Mouse (Mus musculus): ENCODE measurements around the gene Slc8b1. TPM values are rescaled to one million over a fixed set of nuclear protein-coding genes. Genes with fewer than 3 reads are reported as not detected.

Slc8b1 gene
- total and polyA plus RNA-seq, 2 experiments from 2014 or later, result 2.5 to 3.7 TPM

DNA sequence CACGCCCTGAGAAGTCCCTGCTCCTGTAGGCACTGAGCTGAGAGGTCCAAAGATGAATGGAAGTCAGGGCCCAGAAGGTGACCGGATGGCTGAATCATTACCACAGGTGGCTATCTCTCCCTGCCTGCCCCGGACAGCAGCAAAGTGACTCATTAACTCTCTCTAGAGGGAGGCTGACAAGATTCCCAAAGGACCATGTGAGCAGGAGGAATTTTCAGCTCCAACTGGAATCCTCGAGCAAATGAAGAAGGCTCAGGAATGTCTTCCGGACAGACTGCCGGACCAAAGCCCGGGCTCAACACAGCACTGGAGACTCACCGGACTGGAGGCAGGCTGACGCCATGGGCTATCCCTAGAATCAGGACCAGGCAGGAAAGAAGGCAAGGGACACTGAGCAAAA, 71.0 kb downstream of the Slc8b1 start:
- Histone ChIP-seq H3K4me3 (ENCODE audit: low read length) (no peak overlapping the region), H3K9me3 (ENCODE audit: low read length) (no peaks in the 10 kb centered on the region), H3K9ac (replicated peaks; ENCODE audit: low read length) (no peak overlapping the region), H3K27ac (no peak overlapping the region), H3K4me2 (ENCODE audit: low read depth, low read length) (no peak overlapping the region), H3K36me3 (ENCODE audit: insufficient read depth, low read length) (peaks cover 12% of the 10 kb centered on the region), H3K4me1 (ENCODE audit: insufficient read depth, low read length) (peaks cover 20% of the 10 kb centered on the region), H3K27me3 (ENCODE audit: insufficient read depth, low read length) (no peaks in the 10 kb centered on the region)
- TF ChIP-seq CTCF (IDR thresholded peaks at IDR 0.05; ENCODE audit: low read depth), result no peak
- 83% methylated on average over 9 of the region's 9 CpGs for WGBS
- DNase-seq (ENCODE audit: low spot score), result no peak
- no peak for ATAC-seq

DNA sequence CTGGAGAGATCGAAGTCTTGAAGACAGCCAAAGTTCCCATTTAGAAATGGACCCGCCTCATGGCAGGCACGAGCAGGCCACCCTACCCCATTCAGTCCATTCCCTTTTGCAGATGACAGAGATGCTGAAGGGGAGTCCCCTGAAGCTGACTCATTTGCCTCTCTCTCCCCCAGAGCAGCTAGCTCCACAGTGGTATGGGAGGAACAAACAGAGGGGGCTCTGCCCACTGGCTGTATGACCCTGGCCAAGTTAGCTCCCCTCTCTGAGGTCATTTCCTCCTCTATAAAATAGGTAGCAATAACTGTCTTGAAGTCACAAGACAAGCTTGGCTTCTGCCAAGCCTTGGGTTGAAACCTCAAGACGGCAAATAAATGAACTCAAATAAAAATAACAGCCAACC, 72.5 kb downstream of the Slc8b1 start:
- Histone ChIP-seq H3K27ac (no peak overlapping the region), H3K4me3 (ENCODE audit: low read length) (no peak overlapping the region), H3K4me2 (ENCODE audit: low read depth, low read length) (no peak overlapping the region), H3K27me3 (ENCODE audit: insufficient read depth, low read length) (no peaks in the 10 kb centered on the region), H3K9me3 (ENCODE audit: low read length) (no peaks in the 10 kb centered on the region), H3K9ac (replicated peaks; ENCODE audit: low read length) (no peak overlapping the region), H3K4me1 (ENCODE audit: insufficient read depth, low read length) (peaks cover 28% of the 10 kb centered on the region), H3K36me3 (ENCODE audit: insufficient read depth, low read length) (peaks cover 12% of the 10 kb centered on the region)
- TF ChIP-seq CTCF (IDR thresholded peaks at IDR 0.05; ENCODE audit: low read depth), result no peak
- 96% methylated on average over 4 of the region's 4 CpGs for WGBS
- ATAC-seq, result no peak
- DNase-seq (ENCODE audit: low spot score), result no peak

Other genes starting within 250 kb of the Slc8b1 start
- gene Lhx5, start 79.5 kb upstream of the Slc8b1 start, total RNA-seq (2014; rRNA removed), result 26.2 and 31.0 TPM in 2 replicates
- 14.0 and 15.2 TPM in 2 replicates for gene Lhx5, start 79.5 kb upstream of the Slc8b1 start, polyA plus RNA-seq (2015; fragmentation: Nextera tagmentation; extraction: Ambion mirVana)
- gene Sdsl, start 38.4 kb upstream of the Slc8b1 start, total RNA-seq (2014; rRNA removed), result 4.6 and 6.0 TPM in 2 replicates
- gene Sdsl, start 38.4 kb upstream of the Slc8b1 start, polyA plus RNA-seq (2015; fragmentation: Nextera tagmentation; extraction: Ambion mirVana), result 7.8 and 8.1 TPM in 2 replicates
- 0.50 TPM in 1 of 2 replicates, not detected in the other for gene Sds, start 34.6 kb upstream of the Slc8b1 start, total RNA-seq (2014; rRNA removed)
- 0.20 and 0.59 TPM in 2 replicates for gene Sds, start 34.6 kb upstream of the Slc8b1 start, polyA plus RNA-seq (2015; fragmentation: Nextera tagmentation; extraction: Ambion mirVana)
- 32.0 and 35.2 TPM in 2 replicates for gene Plbd2, start 7.5 kb upstream of the Slc8b1 start, total RNA-seq (2014; rRNA removed)
- gene Plbd2, start 7.5 kb upstream of the Slc8b1 start, polyA plus RNA-seq (2015; fragmentation: Nextera tagmentation; extraction: Ambion mirVana), result 49.9 and 53.9 TPM in 2 replicates
- 24.5 and 30.7 TPM in 2 replicates for gene Tpcn1, start 77.5 kb downstream of the Slc8b1 start, total RNA-seq (2014; rRNA removed)
- 15.4 and 16.1 TPM in 2 replicates for gene Tpcn1, start 77.5 kb downstream of the Slc8b1 start, polyA plus RNA-seq (2015; fragmentation: Nextera tagmentation; extraction: Ambion mirVana)
- gene Iqcd, start 77.8 kb downstream of the Slc8b1 start, total RNA-seq (2014; rRNA removed), result 0.63 and 1.9 TPM in 2 replicates
- gene Iqcd, start 77.8 kb downstream of the Slc8b1 start, polyA plus RNA-seq (2015; fragmentation: Nextera tagmentation; extraction: Ambion mirVana), result 1.8 and 2.0 TPM in 2 replicates
- 38.0 and 38.6 TPM in 2 replicates for gene Rita1, start 101.4 kb downstream of the Slc8b1 start, total RNA-seq (2014; rRNA removed)
- 30.1 and 30.4 TPM in 2 replicates for gene Rita1, start 101.4 kb downstream of the Slc8b1 start, polyA plus RNA-seq (2015; fragmentation: Nextera tagmentation; extraction: Ambion mirVana)
- gene Ddx54, start 101.6 kb downstream of the Slc8b1 start, total RNA-seq (2014; rRNA removed), result 37.3 and 40.1 TPM in 2 replicates
- gene Ddx54, start 101.6 kb downstream of the Slc8b1 start, polyA plus RNA-seq (2015; fragmentation: Nextera tagmentation; extraction: Ambion mirVana), result 30.8 and 31.9 TPM in 2 replicates
- 0.21 and 0.79 TPM in 2 replicates for gene Cfap73, start 123.1 kb downstream of the Slc8b1 start, total RNA-seq (2014; rRNA removed)
- 0.26 and 0.86 TPM in 2 replicates for gene Cfap73, start 123.1 kb downstream of the Slc8b1 start, polyA plus RNA-seq (2015; fragmentation: Nextera tagmentation; extraction: Ambion mirVana)
- gene Rasal1, start 137.6 kb downstream of the Slc8b1 start, total RNA-seq (2014; rRNA removed), result 3.9 and 8.2 TPM in 2 replicates
- 3.2 and 4.7 TPM in 2 replicates for gene Rasal1, start 137.6 kb downstream of the Slc8b1 start, polyA plus RNA-seq (2015; fragmentation: Nextera tagmentation; extraction: Ambion mirVana)
- gene Dtx1, start 200.8 kb downstream of the Slc8b1 start, total RNA-seq (2014; rRNA removed), result 230 and 246 TPM in 2 replicates
- gene Dtx1, start 200.8 kb downstream of the Slc8b1 start, polyA plus RNA-seq (2015; fragmentation: Nextera tagmentation; extraction: Ambion mirVana), result 51.4 and 52.9 TPM in 2 replicates
- 0.43 and 1.3 TPM in 2 replicates for gene Oas2, start 238.7 kb downstream of the Slc8b1 start, total RNA-seq (2014; rRNA removed)
- gene Oas2, start 238.7 kb downstream of the Slc8b1 start, polyA plus RNA-seq (2015; fragmentation: Nextera tagmentation; extraction: Ambion mirVana), result 0.24 and 0.45 TPM in 2 replicates

Measured in hindbrain, postnatal 0 days (tissue).